Mouse (Mus musculus): ENCODE measurements at regions not wholly inside any gene's neighbourhood (a gene's known extent, or its start where the extent isn't known, plus 50 kb on each side); places are given as distances from the start of the nearest gene placed in this dataset.

GRCm38 (mm10) chr6:51110596-51110995, 321.9 kb upstream of the Nfe2l3 start:
- no peak for TF ChIP-seq POLR2A (IDR thresholded peaks at IDR 0.05; ENCODE audit: borderline replicate concordance, extremely low read depth, insufficient read depth, insufficient read length)

GRCm38 (mm10) chr6:51114604-51115333, 317.7 kb upstream of the Nfe2l3 start:
- no peaks in the 10 kb centered on the region for H3K27me3 ChIP-seq (ENCODE audit: control insufficient read depth, insufficient read depth, low read length)
- no peaks in the 10 kb centered on the region for H3K36me3 ChIP-seq (ENCODE audit: control insufficient read depth, insufficient read depth, low read length)
- no peak for TF ChIP-seq POLR2A (IDR thresholded peaks at IDR 0.05; ENCODE audit: borderline replicate concordance, extremely low read depth, insufficient read depth, insufficient read length)
- WGBS: 67% methylated on average over 10 of the region's 10 CpGs
- H3K27ac ChIP-seq (replicated peaks; ENCODE audit: low read depth, low read length): no peak overlapping the region
- ATAC-seq (ENCODE audit: low FRiP score, low read depth): no peak
- H3K9me3 ChIP-seq (ENCODE audit: control insufficient read depth, low read length): peaks cover 3% of the 10 kb centered on the region; the same call in 1 of the 2 replicates
- DNase-seq (ENCODE audit: low spot score): no peak
- no peak overlapping the region for H3K9ac ChIP-seq (ENCODE audit: low read depth, low read length, severe bottlenecking)
- no peak overlapping the region for H3K4me3 ChIP-seq (replicated peaks; ENCODE audit: low read length)
- H3K4me1 ChIP-seq (ENCODE audit: control insufficient read depth, insufficient read depth, low read length): peaks cover 12% of the 10 kb centered on the region
- no peak overlapping the region for H3K4me2 ChIP-seq (replicated peaks; ENCODE audit: low read depth, low read length, severe bottlenecking)

More at GRCm38 (mm10) chr6:51110596-51110995, 321.9 kb upstream of the Nfe2l3 start:
- no peak overlapping the region for H3K4me3 ChIP-seq (replicated peaks; ENCODE audit: low read length)
- H3K27me3 ChIP-seq (ENCODE audit: control insufficient read depth, insufficient read depth, low read length): no peaks in the 10 kb centered on the region
- 94% methylated on average over 3 of the region's 3 CpGs for WGBS
- peaks cover 5% of the 10 kb centered on the region; the same call in 1 of the 2 replicates for H3K4me1 ChIP-seq (ENCODE audit: control insufficient read depth, insufficient read depth, low read length)
- ATAC-seq (ENCODE audit: low FRiP score, low read depth): no peak
- no peak overlapping the region for H3K9ac ChIP-seq (ENCODE audit: low read depth, low read length, severe bottlenecking)
- no peak overlapping the region for H3K4me2 ChIP-seq (replicated peaks; ENCODE audit: low read depth, low read length, severe bottlenecking)
- H3K27ac ChIP-seq (replicated peaks; ENCODE audit: low read depth, low read length): no peak overlapping the region
- no peak for DNase-seq (ENCODE audit: low spot score)
- no peaks in the 10 kb centered on the region for H3K36me3 ChIP-seq (ENCODE audit: control insufficient read depth, insufficient read depth, low read length)
- H3K9me3 ChIP-seq (ENCODE audit: control insufficient read depth, low read length): peaks cover 3% of the 10 kb centered on the region; the same call in 1 of the 2 replicates

- TF ChIP-seq POLR2A (IDR thresholded peaks at IDR 0.05; ENCODE audit: borderline replicate concordance, extremely low read depth, insufficient read depth, insufficient read length): no peak
- Histone ChIP-seq H3K27me3 (ENCODE audit: control insufficient read depth, insufficient read depth, low read length) (no peaks in the 10 kb centered on the region), H3K4me1 (ENCODE audit: control insufficient read depth, insufficient read depth, low read length) (peaks cover 19% of the 10 kb centered on the region), H3K4me2 (replicated peaks; ENCODE audit: low read depth, low read length, severe bottlenecking) (no peak overlapping the region), H3K27ac (replicated peaks; ENCODE audit: low read depth, low read length) (peak overlapping the region; percentile 70; the same call in 1 of the 2 replicates), H3K4me3 (replicated peaks; ENCODE audit: low read length) (no peak overlapping the region), H3K36me3 (ENCODE audit: control insufficient read depth, insufficient read depth, low read length) (no peaks in the 10 kb centered on the region), H3K9me3 (ENCODE audit: control insufficient read depth, low read length) (no peaks in the 10 kb centered on the region), H3K9ac (ENCODE audit: low read depth, low read length, severe bottlenecking) (no peak overlapping the region)
- DNase-seq (ENCODE audit: low spot score) (peak; percentile 61), ATAC-seq (ENCODE audit: low FRiP score, low read depth) (no peak; the same call in 1 of the 2 replicates)
- 39% methylated on average over 9 of the region's 9 CpGs for WGBS
These were observed 313.5 kb upstream of the Nfe2l3 start for GRCm38 (mm10) chr6:51118833-51119535.

- ATAC-seq (ENCODE audit: low FRiP score, low read depth): no peak
- no peaks in the 10 kb centered on the region for H3K27me3 ChIP-seq (ENCODE audit: control insufficient read depth, insufficient read depth, low read length)
- H3K4me3 ChIP-seq (replicated peaks; ENCODE audit: low read length): no peak overlapping the region
- no peak for TF ChIP-seq POLR2A (IDR thresholded peaks at IDR 0.05; ENCODE audit: borderline replicate concordance, extremely low read depth, insufficient read depth, insufficient read length)
- H3K4me1 ChIP-seq (ENCODE audit: control insufficient read depth, insufficient read depth, low read length): peaks cover 19% of the 10 kb centered on the region
- WGBS: 26% methylated on average over 12 of the region's 12 CpGs
- no peak for DNase-seq (ENCODE audit: low spot score)
- no peaks in the 10 kb centered on the region for H3K36me3 ChIP-seq (ENCODE audit: control insufficient read depth, insufficient read depth, low read length)
- no peak overlapping the region for H3K4me2 ChIP-seq (replicated peaks; ENCODE audit: low read depth, low read length, severe bottlenecking)
- no peaks in the 10 kb centered on the region for H3K9me3 ChIP-seq (ENCODE audit: control insufficient read depth, low read length)
- H3K27ac ChIP-seq (replicated peaks; ENCODE audit: low read depth, low read length): peak overlapping the region; percentile 70; the same call in 1 of the 2 replicates
- no peak overlapping the region for H3K9ac ChIP-seq (ENCODE audit: low read depth, low read length, severe bottlenecking)
These were observed 312.7 kb upstream of the Nfe2l3 start for GRCm38 (mm10) chr6:51119691-51120302.

- Histone ChIP-seq H3K27me3 (ENCODE audit: control insufficient read depth, insufficient read depth, low read length) (no peaks in the 10 kb centered on the region), H3K9ac (ENCODE audit: low read depth, low read length, severe bottlenecking) (no peak overlapping the region), H3K4me2 (replicated peaks; ENCODE audit: low read depth, low read length, severe bottlenecking) (no peak overlapping the region), H3K4me3 (replicated peaks; ENCODE audit: low read length) (no peak overlapping the region), H3K9me3 (ENCODE audit: control insufficient read depth, low read length) (no peaks in the 10 kb centered on the region), H3K36me3 (ENCODE audit: control insufficient read depth, insufficient read depth, low read length) (no peaks in the 10 kb centered on the region), H3K4me1 (ENCODE audit: control insufficient read depth, insufficient read depth, low read length) (peaks cover 19% of the 10 kb centered on the region), H3K27ac (replicated peaks; ENCODE audit: low read depth, low read length) (no peak overlapping the region)
- no peak for TF ChIP-seq POLR2A (IDR thresholded peaks at IDR 0.05; ENCODE audit: borderline replicate concordance, extremely low read depth, insufficient read depth, insufficient read length)
- ATAC-seq (ENCODE audit: low FRiP score, low read depth) (no peak), DNase-seq (ENCODE audit: low spot score) (no peak)
- WGBS: 35% methylated on average over 5 of the region's 5 CpGs
These were observed 309.5 kb upstream of the Nfe2l3 start for GRCm38 (mm10) chr6:51122941-51123340.

Measured in limb, embryonic 14.5 days (tissue).